Mouse (Mus musculus): Measurements from ENCODE around the gene Pcsk4. TPM values are rescaled to one million over a fixed set of nuclear protein-coding genes. Genes with fewer than 3 reads are reported as not detected.
A peak's percentile ranks its signal among the peaks of the same experiment; 100 is the strongest.
"Not testable (repeated sequence)": the region's sequence is repeated elsewhere in the genome, so short reads cannot be mapped to it uniquely, and the experiment has no call there.

Pcsk4 gene
- polyA plus RNA-seq, 1 experiment from 2014 or later, result 1.9 TPM

DNA sequence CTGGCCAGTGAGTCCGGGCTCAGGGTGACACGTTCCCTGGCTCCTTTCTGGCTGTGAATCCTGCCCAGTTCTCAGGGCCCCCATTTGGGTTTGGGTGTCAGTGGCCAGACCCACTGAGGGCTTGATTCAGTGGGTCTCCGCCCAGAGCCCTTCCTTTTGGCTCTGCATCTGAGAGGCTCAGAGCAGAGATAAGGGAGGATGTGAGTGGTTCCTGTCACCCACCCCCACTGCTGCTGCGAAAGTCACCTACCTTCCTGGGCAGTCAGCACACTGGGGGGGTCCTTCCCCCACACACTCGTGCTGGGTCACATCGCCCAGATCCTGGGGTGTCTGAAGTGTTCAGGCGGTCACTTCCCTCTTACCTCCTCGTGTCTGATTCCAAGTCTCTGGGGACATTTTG, 23.4 kb upstream of the Pcsk4 start:
- Histone ChIP-seq H3K9me3 (replicated peaks; ENCODE audit: control insufficient read depth, low read length) (no peaks in the 10 kb centered on the region), H3K4me2 (ENCODE audit: low read depth, low read length) (no peak overlapping the region), H3K27me3 (ENCODE audit: control insufficient read depth, insufficient read depth, low read length) (peaks cover 75% of the 10 kb centered on the region), H3K4me3 (ENCODE audit: low read length) (no peak overlapping the region), H3K9ac (ENCODE audit: low read length) (no peak overlapping the region), H3K4me1 (ENCODE audit: control insufficient read depth, insufficient read depth, low read length) (peaks cover 14% of the 10 kb centered on the region), H3K36me3 (ENCODE audit: control insufficient read depth, insufficient read depth) (no peaks in the 10 kb centered on the region), H3K27ac (ENCODE audit: low read length) (no peak overlapping the region)
- no peak for ATAC-seq (replicated peaks; ENCODE audit: extremely low read depth, insufficient read depth, low FRiP score)
- WGBS, result 43% methylated on average over 8 of the region's 8 CpGs

DNA sequence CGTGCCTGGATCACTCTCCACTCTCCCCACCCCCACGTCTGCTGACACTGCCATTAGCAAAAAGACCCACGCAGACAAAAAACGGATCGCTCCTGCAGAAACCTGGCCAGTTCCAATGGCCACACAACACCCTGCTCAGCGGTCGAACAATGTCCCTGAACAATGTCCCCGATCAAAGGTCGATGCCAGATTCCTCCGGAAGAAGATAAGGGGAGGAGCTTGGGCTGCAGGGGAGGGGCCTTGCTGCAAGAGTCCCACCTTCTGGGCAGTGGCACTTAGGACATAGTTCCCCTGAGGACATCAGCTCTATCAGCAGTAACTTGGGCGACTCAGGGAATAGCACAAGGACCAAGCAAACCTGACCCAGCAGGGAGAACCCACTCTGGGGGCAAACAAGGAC, 22.6 kb upstream of the Pcsk4 start:
- ATAC-seq (replicated peaks; ENCODE audit: extremely low read depth, insufficient read depth, low FRiP score), result no peak
- H3K27ac ChIP-seq (ENCODE audit: low read length), result no peak overlapping the region

DNA sequence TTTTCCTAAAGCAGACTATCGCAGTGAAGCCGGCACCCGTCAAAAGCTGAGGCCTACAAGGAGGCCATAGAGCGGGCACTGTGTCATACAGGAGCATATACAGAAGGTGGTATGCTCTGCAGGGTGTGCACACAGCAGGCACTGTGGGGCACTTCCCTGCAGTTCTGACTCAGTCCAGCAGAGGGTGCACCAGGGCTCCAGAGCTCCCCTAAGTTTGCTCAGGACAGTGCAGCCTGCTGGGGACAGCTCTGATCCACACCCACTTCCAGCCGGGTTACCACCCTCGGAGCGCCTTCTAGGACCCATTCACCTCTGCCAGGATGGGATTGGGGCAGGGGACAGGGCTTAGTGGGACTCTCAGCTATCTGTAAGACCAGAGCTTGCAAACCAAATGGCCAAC, 21.0 kb upstream of the Pcsk4 start:
- peak; percentile 49 for ATAC-seq (replicated peaks; ENCODE audit: extremely low read depth, insufficient read depth, low FRiP score)
- Histone ChIP-seq H3K9ac (ENCODE audit: low read length) (no peak overlapping the region), H3K4me1 (ENCODE audit: control insufficient read depth, insufficient read depth, low read length) (peaks cover 13% of the 10 kb centered on the region), H3K27ac (ENCODE audit: low read length) (no peak overlapping the region), H3K4me3 (ENCODE audit: low read length) (no peak overlapping the region), H3K27me3 (ENCODE audit: control insufficient read depth, insufficient read depth, low read length) (peaks cover 70% of the 10 kb centered on the region), H3K36me3 (ENCODE audit: control insufficient read depth, insufficient read depth) (no peaks in the 10 kb centered on the region), H3K4me2 (ENCODE audit: low read depth, low read length) (no peak overlapping the region), H3K9me3 (replicated peaks; ENCODE audit: control insufficient read depth, low read length) (no peaks in the 10 kb centered on the region)
- 2% methylated on average over 7 of the region's 7 CpGs for WGBS

More for the DNA sequence above, 22.6 kb upstream of the Pcsk4 start:
- H3K9ac ChIP-seq (ENCODE audit: low read length), result no peak overlapping the region
- H3K4me3 ChIP-seq (ENCODE audit: low read length), result no peak overlapping the region
- peaks cover 14% of the 10 kb centered on the region for H3K4me1 ChIP-seq (ENCODE audit: control insufficient read depth, insufficient read depth, low read length)
- peaks cover 73% of the 10 kb centered on the region for H3K27me3 ChIP-seq (ENCODE audit: control insufficient read depth, insufficient read depth, low read length)
- H3K9me3 ChIP-seq (replicated peaks; ENCODE audit: control insufficient read depth, low read length), result no peaks in the 10 kb centered on the region
- H3K4me2 ChIP-seq (ENCODE audit: low read depth, low read length), result no peak overlapping the region
- WGBS, result 26% methylated on average over 11 of the region's 11 CpGs
- H3K36me3 ChIP-seq (ENCODE audit: control insufficient read depth, insufficient read depth), result no peaks in the 10 kb centered on the region

DNA sequence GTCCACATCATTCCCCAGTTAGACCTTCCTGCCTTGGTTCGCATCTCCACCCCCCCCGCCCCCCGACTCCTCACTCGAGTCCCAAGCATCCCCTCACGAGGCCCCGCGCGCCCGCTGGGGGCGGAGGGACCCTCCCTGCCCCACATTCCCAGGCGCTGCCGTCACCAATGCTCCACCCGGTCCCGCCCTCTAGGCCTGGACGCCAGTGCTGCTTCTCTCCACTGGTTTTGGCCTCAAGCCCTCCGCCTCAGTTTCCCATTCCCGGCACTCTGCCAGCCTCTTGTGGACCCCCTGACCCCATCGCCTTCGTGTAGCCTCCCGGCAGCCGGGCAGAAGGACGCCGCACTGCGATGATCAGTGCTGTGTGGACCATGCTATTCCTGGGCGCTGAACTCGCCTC, 19.7 kb upstream of the Pcsk4 start:
- no peaks in the 10 kb centered on the region for H3K9me3 ChIP-seq (replicated peaks; ENCODE audit: control insufficient read depth, low read length)
- no peak overlapping the region for H3K27ac ChIP-seq (ENCODE audit: low read length)
- H3K9ac ChIP-seq (ENCODE audit: low read length), result peak overlapping the region; percentile 64
- no peaks in the 10 kb centered on the region for H3K36me3 ChIP-seq (ENCODE audit: control insufficient read depth, insufficient read depth)
- peak overlapping the region; percentile 64 for H3K4me2 ChIP-seq (ENCODE audit: low read depth, low read length)
- 16% methylated on average over 25 of the region's 26 CpGs for WGBS
- peak overlapping the region; percentile 51 for H3K4me3 ChIP-seq (ENCODE audit: low read length)
- H3K4me1 ChIP-seq (ENCODE audit: control insufficient read depth, insufficient read depth, low read length), result peaks cover 25% of the 10 kb centered on the region
- 0 out of 2 replicates have a peak, but pooled peaks have one; percentile 7 for ATAC-seq (replicated peaks; ENCODE audit: extremely low read depth, insufficient read depth, low FRiP score)
- peaks cover 67% of the 10 kb centered on the region for H3K27me3 ChIP-seq (ENCODE audit: control insufficient read depth, insufficient read depth, low read length)

DNA sequence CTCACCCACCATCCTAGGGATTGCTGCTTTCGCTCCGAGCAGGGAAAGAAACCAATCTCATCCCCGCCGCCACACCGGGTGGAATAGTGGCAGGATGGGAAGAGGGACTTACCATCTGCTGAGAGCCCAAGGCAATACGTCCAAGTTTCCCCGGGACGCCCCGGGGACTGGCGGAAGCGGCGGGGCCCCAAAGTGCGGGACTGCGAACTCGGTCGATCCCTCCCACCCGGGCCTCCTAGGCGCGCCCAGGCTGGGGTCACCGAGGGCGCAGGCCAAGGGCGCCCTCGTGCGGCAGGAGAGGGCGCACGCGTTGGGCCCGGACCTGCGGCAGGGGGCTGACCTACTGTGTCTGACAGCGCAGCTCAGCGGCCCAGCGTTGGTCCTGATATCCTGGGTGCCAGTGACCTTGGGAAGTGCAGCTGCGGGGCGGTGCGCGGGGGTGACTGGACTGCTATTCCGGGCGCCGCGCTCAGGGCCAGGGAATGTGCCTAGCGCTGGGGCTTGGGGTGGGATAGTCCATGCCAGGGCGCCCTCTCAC, 19.0 kb upstream of the Pcsk4 start, which contains the start of gene Adamtsl5:
Adamtsl5 (minus strand) TSS at position 169 of the 538 bp plus-strand sequence.
- H3K9me3 ChIP-seq (replicated peaks; ENCODE audit: control insufficient read depth, low read length), result no peaks in the 10 kb centered on the region
- peak within 1 kb of the TSS; percentile 64 for H3K4me2 ChIP-seq (ENCODE audit: low read depth, low read length)
- H3K4me1 ChIP-seq (ENCODE audit: control insufficient read depth, insufficient read depth, low read length), result peaks cover 29% of the 10 kb centered on the region
- peaks cover 68% of the 10 kb centered on the region for H3K27me3 ChIP-seq (ENCODE audit: control insufficient read depth, insufficient read depth, low read length)
- peak within 1 kb of the TSS; percentile 64 for H3K9ac ChIP-seq (ENCODE audit: low read length)
- H3K4me3 ChIP-seq (ENCODE audit: low read length), result peak within 1 kb of the TSS; percentile 51
- WGBS, result 2% methylated on average over 34 of the region's 42 CpGs
- ATAC-seq (replicated peaks; ENCODE audit: extremely low read depth, insufficient read depth, low FRiP score), result peak; percentile 55
- H3K27ac ChIP-seq (ENCODE audit: low read length), result 0 out of 2 replicates have a peak within 1 kb of the TSS, but pooled peaks have one; percentile 22
- H3K36me3 ChIP-seq (ENCODE audit: control insufficient read depth, insufficient read depth), result no peaks in the 10 kb centered on the region

DNA sequence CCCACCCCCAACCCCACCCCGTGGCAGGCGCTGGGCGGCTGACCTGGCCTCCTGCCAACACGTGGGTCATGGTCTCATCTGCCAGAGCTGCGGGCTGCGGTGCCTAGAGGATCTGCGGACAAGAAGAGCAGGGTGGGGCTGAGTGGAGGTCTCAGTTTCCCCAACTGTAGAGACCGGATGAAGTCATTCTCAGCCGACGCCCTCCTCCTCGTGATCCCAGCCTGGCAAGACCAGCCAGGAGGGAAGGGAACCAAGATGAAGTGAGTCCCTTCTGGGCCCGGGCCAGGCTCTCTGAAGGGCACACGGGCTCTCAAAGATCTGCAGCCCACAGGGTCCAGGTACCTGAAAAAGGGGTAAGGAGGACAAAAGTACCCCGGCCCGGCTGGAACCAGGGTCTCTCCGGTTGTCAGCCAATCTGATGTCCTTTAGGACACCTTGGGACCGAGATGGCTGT, 18.2 kb upstream of the Pcsk4 start:
- Histone ChIP-seq H3K4me3 (ENCODE audit: low read length) (peak overlapping the region; percentile 51), H3K27ac (ENCODE audit: low read length) (no peak overlapping the region), H3K36me3 (ENCODE audit: control insufficient read depth, insufficient read depth) (no peaks in the 10 kb centered on the region), H3K27me3 (ENCODE audit: control insufficient read depth, insufficient read depth, low read length) (peaks cover 67% of the 10 kb centered on the region), H3K9ac (ENCODE audit: low read length) (peak overlapping the region; percentile 64), H3K4me1 (ENCODE audit: control insufficient read depth, insufficient read depth, low read length) (peaks cover 36% of the 10 kb centered on the region), H3K4me2 (ENCODE audit: low read depth, low read length) (peak overlapping the region; percentile 64), H3K9me3 (replicated peaks; ENCODE audit: control insufficient read depth, low read length) (no peaks in the 10 kb centered on the region)
- 6% methylated on average over 17 of the region's 17 CpGs for WGBS
- ATAC-seq (replicated peaks; ENCODE audit: extremely low read depth, insufficient read depth, low FRiP score), result no peak

DNA sequence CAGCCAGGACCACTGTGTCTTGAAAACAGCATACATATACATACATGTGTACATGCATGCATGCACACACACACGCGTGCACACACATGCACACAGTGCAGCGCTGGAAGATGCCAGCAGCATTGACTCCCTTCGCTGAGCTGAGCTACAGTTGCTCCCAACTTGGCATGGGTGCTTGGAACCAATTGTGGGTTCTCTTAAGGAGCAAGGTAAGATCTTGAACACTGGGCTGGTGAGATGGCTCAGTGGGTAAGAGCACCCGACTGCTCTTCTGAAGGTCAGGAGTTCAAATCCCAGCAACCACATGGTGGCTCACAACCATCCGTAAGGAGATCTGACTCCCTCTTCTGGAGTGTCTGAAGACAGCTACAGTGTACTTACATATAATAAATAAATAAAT, 16.6 kb upstream of the Pcsk4 start:
- not testable (repeated sequence) for ATAC-seq (replicated peaks; ENCODE audit: extremely low read depth, insufficient read depth, low FRiP score)

DNA sequence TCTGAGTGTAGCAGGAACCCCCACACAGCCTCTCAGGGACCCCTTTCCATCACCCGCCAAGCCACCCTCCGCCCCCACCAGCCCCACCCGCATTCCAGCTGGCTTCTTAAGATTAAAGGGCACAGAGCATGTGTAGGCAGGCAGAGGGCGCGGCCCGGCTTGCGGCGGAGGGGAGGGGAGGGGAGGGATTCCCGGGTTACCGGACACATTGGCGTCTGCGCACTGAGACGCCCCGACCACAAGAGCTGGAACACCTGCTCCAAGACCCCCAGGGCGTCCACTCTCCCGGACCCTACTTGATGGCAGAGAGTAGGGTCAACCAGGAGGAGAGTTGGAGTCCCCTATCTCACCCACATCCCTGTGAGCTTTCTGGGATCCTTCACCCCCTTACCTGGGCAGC, 15.8 kb upstream of the Pcsk4 start:
- no peak for ATAC-seq (replicated peaks; ENCODE audit: extremely low read depth, insufficient read depth, low FRiP score)
- no peaks in the 10 kb centered on the region for H3K9me3 ChIP-seq (replicated peaks; ENCODE audit: control insufficient read depth, low read length)
- H3K27me3 ChIP-seq (ENCODE audit: control insufficient read depth, insufficient read depth, low read length), result peaks cover 77% of the 10 kb centered on the region
- peak overlapping the region; percentile 22; the same call in 1 of the 2 replicates for H3K9ac ChIP-seq (ENCODE audit: low read length)
- H3K36me3 ChIP-seq (ENCODE audit: control insufficient read depth, insufficient read depth), result no peaks in the 10 kb centered on the region
- H3K4me2 ChIP-seq (ENCODE audit: low read depth, low read length), result peak overlapping the region; percentile 33; the same call in 1 of the 2 replicates
- WGBS, result 10% methylated on average over 16 of the region's 16 CpGs
- no peak overlapping the region for H3K27ac ChIP-seq (ENCODE audit: low read length)
- peaks cover 38% of the 10 kb centered on the region for H3K4me1 ChIP-seq (ENCODE audit: control insufficient read depth, insufficient read depth, low read length)
- H3K4me3 ChIP-seq (ENCODE audit: low read length), result no peak overlapping the region

More for the DNA sequence above, 16.6 kb upstream of the Pcsk4 start:
- H3K9ac ChIP-seq (ENCODE audit: low read length); H3K4me2 ChIP-seq (ENCODE audit: low read depth, low read length); H3K36me3 ChIP-seq (ENCODE audit: control insufficient read depth, insufficient read depth); H3K27ac ChIP-seq (ENCODE audit: low read length); H3K9me3 ChIP-seq (replicated peaks; ENCODE audit: control insufficient read depth, low read length); H3K4me3 ChIP-seq (ENCODE audit: low read length): not testable (repeated sequence)
- peaks cover 38% of the 10 kb centered on the region for H3K4me1 ChIP-seq (ENCODE audit: control insufficient read depth, insufficient read depth, low read length)
- 81% methylated on average over 5 of the region's 6 CpGs for whole genome bisulfite sequencing
- H3K27me3 ChIP-seq (ENCODE audit: control insufficient read depth, insufficient read depth, low read length), result peaks cover 74% of the 10 kb centered on the region

DNA sequence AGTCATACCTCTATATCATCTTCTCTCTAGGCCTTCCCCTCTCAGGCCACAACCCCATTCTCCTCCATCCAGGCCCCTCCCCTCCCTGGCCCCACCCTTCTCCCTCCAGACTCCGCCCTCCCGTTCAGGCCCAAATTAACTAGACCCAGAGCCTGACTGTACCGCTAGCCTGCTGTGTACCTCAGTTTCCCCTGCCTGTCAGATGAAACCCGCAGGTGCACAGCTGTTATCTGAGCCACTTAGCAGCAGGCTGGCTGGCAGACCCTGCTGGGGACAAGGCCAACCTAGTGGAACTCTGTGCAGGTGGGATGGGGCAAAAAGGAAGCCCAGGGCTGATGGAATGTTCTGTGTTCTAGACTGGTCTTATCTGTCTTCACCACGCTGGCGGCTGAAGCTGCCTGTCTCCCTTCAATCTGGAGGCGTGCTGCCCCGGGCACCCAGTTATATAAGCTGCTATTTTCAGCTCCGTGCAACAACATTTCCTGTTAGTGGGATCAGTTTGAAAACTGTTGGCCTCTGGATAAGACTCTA, 14.9 kb upstream of the Pcsk4 start:
- no peak overlapping the region for H3K4me2 ChIP-seq (ENCODE audit: low read depth, low read length)
- H3K27ac ChIP-seq (ENCODE audit: low read length), result peak overlapping the region; percentile 32; the same call in 1 of the 2 replicates
- no peak for ATAC-seq (replicated peaks; ENCODE audit: extremely low read depth, insufficient read depth, low FRiP score)
- no peaks in the 10 kb centered on the region for H3K9me3 ChIP-seq (replicated peaks; ENCODE audit: control insufficient read depth, low read length)
- H3K36me3 ChIP-seq (ENCODE audit: control insufficient read depth, insufficient read depth), result no peaks in the 10 kb centered on the region
- H3K4me3 ChIP-seq (ENCODE audit: low read length), result no peak overlapping the region
- 22% methylated on average over 9 of the region's 9 CpGs for WGBS
- peaks cover 38% of the 10 kb centered on the region for H3K4me1 ChIP-seq (ENCODE audit: control insufficient read depth, insufficient read depth, low read length)
- H3K9ac ChIP-seq (ENCODE audit: low read length), result no peak overlapping the region
- H3K27me3 ChIP-seq (ENCODE audit: control insufficient read depth, insufficient read depth, low read length), result peaks cover 69% of the 10 kb centered on the region
